Mouse (Mus musculus) hindbrain, embryonic 15.5 days (tissue): ENCODE measurements at regions not wholly inside any gene's neighbourhood (a gene's known extent, or its start where the extent isn't known, plus 50 kb on each side); places are given as distances from the start of the nearest gene placed in this dataset.

Experiments
- ATAC-seq: fragments of 200-750 bp; cut with Nextera tagmentation; 2 replicates; pipeline ENCODE4 v1.8.0; 2017; ENCODE audit warnings: low read depth, moderate number of reproducible peaks, moderate TSS enrichment; ENCODE audit not compliant: low FRiP score
- H3K27ac ChIP-seq: fragments of 300-500 bp; sonication (generic); replicated peaks from 2 replicates; pipeline ENCODE4 v1.5.1; 2015; ENCODE audit warnings: mild to moderate bottlenecking, inconsistent platforms
- H3K27me3 ChIP-seq: fragments of 300-500 bp; sonication (generic); 2 replicates; pipeline ENCODE4 v1.6.1; 2015; ENCODE audit warnings: control low read depth, inconsistent platforms
- H3K36me3 ChIP-seq: fragments of 300-500 bp; sonication (generic); 2 replicates; pipeline ENCODE4 v1.6.1; 2015; ENCODE audit warnings: control low read depth, inconsistent platforms
- H3K4me1 ChIP-seq: fragments of 300-500 bp; sonication (generic); replicated peaks from 2 replicates; pipeline ENCODE4 v1.6.1; 2015; ENCODE audit warnings: control low read depth, inconsistent platforms
- H3K4me2 ChIP-seq: fragments of 300-500 bp; sonication (generic); 2 replicates; pipeline ENCODE4 v1.6.1; 2015; ENCODE audit warnings: moderate library complexity, mild to moderate bottlenecking, inconsistent platforms
- H3K4me3 ChIP-seq: fragments of 300-500 bp; sonication (generic); 2 replicates; pipeline ENCODE4 v1.5.1; 2015; ENCODE audit warnings: mild to moderate bottlenecking, inconsistent platforms
- H3K9ac ChIP-seq: fragments of 300-500 bp; sonication (generic); 2 replicates; pipeline ENCODE4 v1.6.1; 2015; ENCODE audit warnings: inconsistent platforms
- H3K9me3 ChIP-seq: fragments of 300-500 bp; sonication (generic); 2 replicates; pipeline ENCODE4 v1.6.1; 2016; ENCODE audit warnings: control low read depth, inconsistent platforms
- whole genome bisulfite sequencing: fragments of 180-500 bp; shearing (Covaris S2); methylation state at CpG from one replicate; pipeline ENCODE4 v1.1.7; 2015; 5-methylcytosine and 5-hydroxymethylcytosine counted together

DNA sequence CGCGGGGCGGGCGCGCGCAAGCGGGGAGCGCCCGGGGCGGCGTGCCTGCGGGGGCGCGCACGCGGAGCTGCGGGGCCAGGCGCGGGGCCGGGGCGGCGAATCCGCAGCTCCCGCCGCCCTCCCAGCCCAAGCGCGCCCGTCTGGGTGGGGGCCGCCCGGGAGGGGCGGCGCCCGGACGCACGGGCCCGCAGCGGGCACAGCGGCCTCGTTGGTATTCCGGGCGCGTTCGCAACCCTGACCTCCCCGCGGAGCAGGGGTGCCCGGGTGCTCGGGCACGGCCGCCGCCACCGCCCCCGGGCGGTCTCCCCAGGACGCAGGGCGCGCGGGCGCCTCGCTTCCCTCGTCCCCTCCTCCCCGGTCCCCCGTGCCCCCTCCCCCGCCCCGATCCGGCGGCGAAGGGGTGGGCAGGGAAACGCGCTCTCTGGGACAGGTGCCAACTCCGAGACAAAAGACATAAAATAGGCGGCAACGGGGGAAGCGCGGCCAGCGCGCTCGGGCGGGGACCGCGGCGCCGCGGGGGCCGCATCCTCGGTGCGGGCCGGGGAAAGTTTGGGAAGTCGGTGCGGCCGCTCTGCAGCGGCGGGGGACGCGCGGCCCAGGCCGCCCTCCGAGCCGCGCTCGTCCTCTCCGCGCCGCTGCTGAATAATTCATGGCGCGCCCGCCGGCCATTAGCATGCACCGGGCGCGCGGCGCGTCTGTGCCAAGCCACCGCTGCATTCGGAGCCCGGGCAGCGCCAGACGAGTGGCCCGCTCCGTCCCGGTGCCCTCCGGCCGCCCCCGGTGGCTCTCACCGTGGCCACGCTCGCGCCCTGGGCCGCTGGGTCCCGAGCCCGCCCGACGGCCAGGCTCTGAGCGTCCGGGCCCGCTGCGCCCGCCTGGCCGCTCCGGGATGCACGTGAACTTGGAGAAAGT lies 63.7 kb upstream of the Ppara start:
- Histone ChIP-seq H3K27me3 (peaks cover 9% of the 10 kb centered on the region), H3K4me2 (peak overlapping the region; percentile 77), H3K9ac (peak overlapping the region; percentile 92), H3K27ac (peak overlapping the region; percentile 100), H3K4me3 (peak overlapping the region; percentile 82), H3K9me3 (no peaks in the 10 kb centered on the region), H3K36me3 (no peaks in the 10 kb centered on the region), H3K4me1 (peaks cover 56% of the 10 kb centered on the region)
- under 1% methylated on average over 91 of the region's 141 CpGs for WGBS
- peak; percentile 79 for ATAC-seq

DNA sequence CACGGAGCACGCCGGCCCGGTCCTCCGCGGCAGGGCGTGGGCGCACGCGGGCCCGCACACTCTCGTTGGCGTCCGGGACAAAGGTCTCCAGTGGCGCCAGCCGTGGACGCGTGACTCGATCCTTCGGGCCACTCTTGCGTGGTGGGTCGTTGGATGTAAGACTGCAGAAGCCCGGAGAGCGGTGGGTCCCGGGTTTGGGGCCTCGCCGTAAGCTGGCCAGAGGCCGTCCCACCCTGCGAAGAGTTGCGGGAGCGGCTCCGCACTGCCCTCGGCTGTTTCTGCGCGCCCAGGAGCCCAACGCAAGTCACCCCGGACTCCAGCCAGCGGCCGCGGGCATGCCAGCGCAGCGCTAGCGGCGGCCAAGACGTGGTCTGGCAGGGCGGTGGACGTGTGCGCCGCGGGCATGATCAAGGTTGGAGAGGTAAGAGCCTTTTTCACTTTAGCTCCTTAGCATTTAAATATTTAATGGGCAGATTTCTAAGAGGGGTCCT lies 63.0 kb upstream of the Ppara start:
- Histone ChIP-seq H3K4me3 (peak overlapping the region; percentile 82), H3K4me2 (peak overlapping the region; percentile 77)
- no peak for ATAC-seq

GRCm38 (mm10) chr15:85672376-85672775 lies 62.4 kb upstream of the Ppara start:
- WGBS, result 35% methylated on average over 3 of the region's 3 CpGs
- Histone ChIP-seq H3K4me3 (peak overlapping the region; percentile 82), H3K27me3 (peaks cover 3% of the 10 kb centered on the region; the same call in 1 of the 2 replicates), H3K9me3 (no peaks in the 10 kb centered on the region), H3K9ac (peak overlapping the region; percentile 92), H3K4me2 (peak overlapping the region; percentile 77), H3K27ac (peak overlapping the region; percentile 100), H3K4me1 (peaks cover 62% of the 10 kb centered on the region), H3K36me3 (no peaks in the 10 kb centered on the region)
- ATAC-seq, result no peak

More for the DNA sequence above, 63.0 kb upstream of the Ppara start:
- no peaks in the 10 kb centered on the region for H3K9me3 ChIP-seq
- peaks cover 59% of the 10 kb centered on the region for H3K4me1 ChIP-seq
- under 1% methylated on average over 50 of the region's 50 CpGs for WGBS
- peaks cover 4% of the 10 kb centered on the region for H3K27me3 ChIP-seq
- peak overlapping the region; percentile 100 for H3K27ac ChIP-seq
- H3K9ac ChIP-seq, result peak overlapping the region; percentile 92
- H3K36me3 ChIP-seq, result no peaks in the 10 kb centered on the region

- ATAC-seq, result no peak
- 28% methylated on average over 3 of the region's 3 CpGs for WGBS
These were observed 61.9 kb upstream of the Ppara start for GRCm38 (mm10) chr15:85672931-85673330.

GRCm38 (mm10) chr15:85673506-85673905 lies 61.3 kb upstream of the Ppara start:
- Histone ChIP-seq H3K9ac (peak overlapping the region; percentile 49), H3K27ac (peak overlapping the region; percentile 57), H3K27me3 (no peaks in the 10 kb centered on the region), H3K36me3 (no peaks in the 10 kb centered on the region), H3K4me1 (peaks cover 65% of the 10 kb centered on the region), H3K4me2 (peak overlapping the region; percentile 77), H3K4me3 (peak overlapping the region; percentile 82), H3K9me3 (no peaks in the 10 kb centered on the region)
- 38% methylated on average over 9 of the region's 9 CpGs for WGBS
- no peak for ATAC-seq

More at GRCm38 (mm10) chr15:85672931-85673330, 61.9 kb upstream of the Ppara start:
- H3K9me3 ChIP-seq, result no peaks in the 10 kb centered on the region
- H3K36me3 ChIP-seq, result no peaks in the 10 kb centered on the region
- H3K27me3 ChIP-seq, result no peaks in the 10 kb centered on the region
- peak overlapping the region; percentile 77 for H3K4me2 ChIP-seq
- H3K9ac ChIP-seq, result peak overlapping the region; percentile 92
- peak overlapping the region; percentile 100 for H3K27ac ChIP-seq
- H3K4me3 ChIP-seq, result peak overlapping the region; percentile 82
- peaks cover 61% of the 10 kb centered on the region for H3K4me1 ChIP-seq

DNA sequence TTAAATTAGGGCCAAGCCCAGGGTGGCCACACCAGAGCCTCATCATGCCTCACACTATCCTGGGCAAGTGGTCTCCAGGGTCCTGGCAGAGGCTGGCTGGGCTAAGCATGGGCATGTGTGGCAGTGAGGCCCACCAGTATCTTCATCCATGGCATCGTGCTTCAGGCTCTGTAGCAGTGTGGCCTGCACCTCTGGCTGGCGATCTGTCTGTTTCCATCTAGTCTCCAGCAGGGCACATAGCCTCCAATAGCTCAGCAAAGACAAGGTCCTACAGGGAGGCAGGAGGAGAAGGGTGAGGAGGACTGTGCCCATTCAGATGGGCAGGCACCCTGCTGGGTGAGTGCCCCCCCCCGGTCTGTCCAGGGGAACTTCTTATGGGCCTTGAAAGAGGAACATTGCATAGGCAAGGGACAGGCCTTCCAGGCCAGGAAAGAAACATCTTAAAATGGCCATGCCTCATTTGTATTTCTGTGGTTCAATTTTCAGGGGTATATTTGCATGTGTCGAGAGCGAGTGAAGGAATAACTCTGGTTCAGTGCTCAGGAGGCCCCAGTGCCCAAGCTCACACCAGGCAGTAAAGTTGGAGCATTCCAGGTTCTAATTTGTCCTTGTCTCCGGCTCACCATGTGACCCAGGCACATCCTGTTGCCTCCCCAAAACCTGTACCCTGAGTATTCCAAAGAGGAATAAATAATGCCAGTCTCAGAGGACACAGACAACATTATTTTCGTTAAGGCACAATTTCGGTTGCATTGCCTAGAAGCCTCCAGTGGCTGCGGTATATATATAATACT lies 60.4 kb upstream of the Ppara start:
- 56% methylated on average over 9 of the region's 9 CpGs for WGBS
- Histone ChIP-seq H3K4me2 (peak overlapping the region; percentile 77), H3K9me3 (no peaks in the 10 kb centered on the region), H3K4me1 (peaks cover 65% of the 10 kb centered on the region), H3K27ac (peak overlapping the region; percentile 57), H3K9ac (peak overlapping the region; percentile 49), H3K27me3 (no peaks in the 10 kb centered on the region), H3K4me3 (peak overlapping the region; percentile 82), H3K36me3 (no peaks in the 10 kb centered on the region)
- ATAC-seq, result no peak

- no peaks in the 10 kb centered on the region for H3K9me3 ChIP-seq
- H3K27ac ChIP-seq, result no peak overlapping the region
- peak overlapping the region; percentile 82 for H3K4me3 ChIP-seq
- peak overlapping the region; percentile 77 for H3K4me2 ChIP-seq
- peaks cover 64% of the 10 kb centered on the region for H3K4me1 ChIP-seq
- H3K36me3 ChIP-seq, result no peaks in the 10 kb centered on the region
- peak overlapping the region; percentile 15 for H3K9ac ChIP-seq
- 72% methylated on average over 7 of the region's 7 CpGs for WGBS
- no peak for ATAC-seq
- H3K27me3 ChIP-seq, result no peaks in the 10 kb centered on the region
These were observed 59.7 kb upstream of the Ppara start for GRCm38 (mm10) chr15:85675126-85675525.

GRCm38 (mm10) chr15:85675736-85676135 lies 59.0 kb upstream of the Ppara start:
- H3K36me3 ChIP-seq, result no peaks in the 10 kb centered on the region
- WGBS, result 64% methylated on average over 5 of the region's 5 CpGs
- H3K27ac ChIP-seq, result no peak overlapping the region; the same call in 1 of the 2 replicates
- H3K9ac ChIP-seq, result peak overlapping the region; percentile 15
- no peak for ATAC-seq
- H3K4me3 ChIP-seq, result peak overlapping the region; percentile 82
- H3K27me3 ChIP-seq, result no peaks in the 10 kb centered on the region
- H3K4me2 ChIP-seq, result peak overlapping the region; percentile 77
- H3K4me1 ChIP-seq, result peaks cover 66% of the 10 kb centered on the region
- no peaks in the 10 kb centered on the region for H3K9me3 ChIP-seq

DNA sequence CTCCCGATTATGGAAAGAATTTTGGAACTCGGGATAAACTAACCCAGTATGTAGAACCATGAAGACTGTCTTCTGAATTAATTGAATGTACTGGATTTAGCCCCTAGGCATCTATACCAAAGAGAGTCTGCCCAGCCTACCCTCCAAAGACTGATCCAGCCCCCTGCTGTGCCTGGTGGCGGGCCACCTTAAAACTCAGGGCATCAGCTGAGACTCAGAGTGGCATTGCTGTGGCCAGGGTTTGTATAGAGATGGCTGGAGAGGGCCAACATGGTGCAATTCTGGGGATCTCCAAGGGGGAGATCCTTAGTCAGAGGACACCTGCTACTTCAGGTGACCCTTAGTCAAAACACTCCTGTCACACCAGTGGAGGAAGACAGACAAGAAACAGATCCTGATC lies 58.6 kb upstream of the Ppara start:
- ATAC-seq, result no peak
- H3K27me3 ChIP-seq, result no peaks in the 10 kb centered on the region
- 58% methylated on average over 3 of the region's 3 CpGs for WGBS
- H3K27ac ChIP-seq, result no peak overlapping the region; the same call in 1 of the 2 replicates
- H3K4me3 ChIP-seq, result peak overlapping the region; percentile 82
- H3K4me2 ChIP-seq, result peak overlapping the region; percentile 77
- no peaks in the 10 kb centered on the region for H3K36me3 ChIP-seq
- H3K4me1 ChIP-seq, result peaks cover 66% of the 10 kb centered on the region
- no peaks in the 10 kb centered on the region for H3K9me3 ChIP-seq
- peak overlapping the region; percentile 15; the same call in 1 of the 2 replicates for H3K9ac ChIP-seq

DNA sequence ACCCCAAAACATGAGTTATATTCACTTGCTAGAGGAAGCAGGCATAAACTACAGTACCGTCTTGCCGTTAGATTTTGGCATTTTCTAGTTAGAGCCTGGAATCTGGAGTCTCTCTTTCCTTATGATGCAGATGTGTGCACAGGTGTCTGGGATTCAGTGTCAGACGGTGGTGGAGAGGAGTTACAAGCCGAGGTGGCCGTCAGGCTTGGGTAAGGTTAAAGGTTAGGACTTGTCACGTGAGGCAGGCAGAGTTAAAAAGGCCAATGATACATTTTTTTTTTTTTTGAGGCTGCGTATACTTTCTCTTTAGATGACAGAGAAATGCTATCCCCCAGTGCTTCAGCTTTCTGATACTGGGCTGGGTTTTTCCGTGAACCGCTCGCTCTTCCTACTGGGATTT lies 57.9 kb upstream of the Ppara start:
- ATAC-seq, result no peak
- Histone ChIP-seq H3K9me3 (no peaks in the 10 kb centered on the region), H3K4me2 (peak overlapping the region; percentile 77), H3K4me3 (peak overlapping the region; percentile 82; the same call in 1 of the 2 replicates), H3K27me3 (no peaks in the 10 kb centered on the region), H3K27ac (peak overlapping the region; percentile 90; the same call in 1 of the 2 replicates), H3K4me1 (peaks cover 72% of the 10 kb centered on the region), H3K9ac (peak overlapping the region; percentile 15), H3K36me3 (no peaks in the 10 kb centered on the region)
- 63% methylated on average over 10 of the region's 10 CpGs for WGBS

DNA sequence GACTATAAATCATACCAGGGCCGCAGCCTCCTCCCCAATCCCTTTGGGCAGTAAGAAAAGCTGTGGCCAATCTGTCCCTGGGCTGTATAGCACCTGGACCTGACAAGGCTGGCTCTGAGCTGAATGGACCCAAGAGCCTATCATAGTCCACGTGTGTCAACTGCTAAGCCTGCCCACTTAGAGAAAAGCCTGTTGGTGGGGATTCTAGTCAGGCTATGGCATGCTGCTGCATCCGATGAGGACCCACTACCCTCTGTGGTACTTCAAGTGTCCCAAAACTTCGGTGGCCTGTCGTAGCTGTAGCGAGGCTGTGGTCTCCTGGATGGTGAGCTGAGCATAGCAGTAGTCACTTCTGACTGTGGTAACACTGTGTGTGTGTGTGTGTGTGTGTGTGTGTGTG lies 57.4 kb upstream of the Ppara start:
- WGBS, result 55% methylated on average over 6 of the region's 6 CpGs
- Histone ChIP-seq H3K9ac (peak overlapping the region; percentile 15), H3K27ac (peak overlapping the region; percentile 90), H3K36me3 (no peaks in the 10 kb centered on the region), H3K4me2 (peak overlapping the region; percentile 77), H3K4me3 (peak overlapping the region; percentile 82), H3K27me3 (no peaks in the 10 kb centered on the region), H3K9me3 (no peaks in the 10 kb centered on the region), H3K4me1 (peaks cover 77% of the 10 kb centered on the region)
- ATAC-seq, result no peak
